Mouse (Mus musculus) neural tube, embryonic 13.5 days (tissue): Measurements from ENCODE around the gene Lamtor1. TPM values are rescaled to one million over a fixed set of nuclear protein-coding genes. Genes with fewer than 3 reads are reported as not detected.

Experiments
- ATAC-seq: fragments of 200-750 bp; cut with Nextera tagmentation; 2 replicates; pipeline ENCODE4 v1.8.0; 2017; ENCODE audit warnings: low read depth, mild to moderate bottlenecking, moderate TSS enrichment, moderate library complexity
- H3K27ac ChIP-seq: fragments of 300-500 bp; sonication (generic); replicated peaks from 2 replicates; pipeline ENCODE4 v1.5.1; 2015; ENCODE audit warnings: moderate library complexity, mild to moderate bottlenecking, inconsistent platforms
- H3K27me3 ChIP-seq: fragments of 300-500 bp; sonication (generic); 2 replicates; pipeline ENCODE4 v1.6.1; 2015; ENCODE audit warnings: mild to moderate bottlenecking, inconsistent platforms
- H3K36me3 ChIP-seq: fragments of 300-500 bp; sonication (generic); 2 replicates; pipeline ENCODE4 v1.6.1; 2015; ENCODE audit warnings: mild to moderate bottlenecking, inconsistent platforms
- H3K4me1 ChIP-seq: fragments of 300-500 bp; sonication (generic); replicated peaks from 2 replicates; pipeline ENCODE4 v1.6.1; 2015; ENCODE audit warnings: inconsistent platforms
- H3K4me2 ChIP-seq: fragments of 300-500 bp; sonication (generic); 2 replicates; pipeline ENCODE4 v1.6.1; 2015; ENCODE audit warnings: inconsistent platforms, mild to moderate bottlenecking, moderate library complexity
- H3K4me3 ChIP-seq: fragments of 300-500 bp; sonication (generic); 2 replicates; pipeline ENCODE4 v1.5.1; 2015; ENCODE audit warnings: mild to moderate bottlenecking, inconsistent platforms
- H3K9ac ChIP-seq: fragments of 300-500 bp; sonication (generic); 2 replicates; pipeline ENCODE4 v1.6.1; 2015; ENCODE audit warnings: moderate library complexity, mild to moderate bottlenecking, inconsistent platforms
- H3K9me3 ChIP-seq: fragments of 300-500 bp; sonication (generic); 2 replicates; pipeline ENCODE4 v1.6.1; 2016; ENCODE audit warnings: inconsistent platforms
- WGBS: fragments of 180-500 bp; shearing (Covaris S2); methylation state at CpG from one replicate; pipeline ENCODE4 v1.1.7; 2015; 5-methylcytosine and 5-hydroxymethylcytosine counted together
- polyA plus RNA-seq: library from polyadenylated mRNA; unstranded; fragments of >200 nt; fragmentation: Nextera tagmentation; extraction: Ambion mirVana; gene quantifications from 2 replicates; pipeline ENCODE4 v1.2.1, GENCODE M21; 2015

Lamtor1 gene
- polyA plus RNA-seq: 134 and 139 TPM in 2 replicates

GRCm38 (mm10) chr7:101905561-101906286, at the start of gene Lamtor1:
Gene Lamtor1, plus strand, starts transcription at chr7:101905904.
- H3K4me3 ChIP-seq: peak within 1 kb of the TSS; percentile 85
- H3K4me2 ChIP-seq: peak within 1 kb of the TSS; percentile 75
- peak within 1 kb of the TSS; percentile 97 for H3K27ac ChIP-seq
- ATAC-seq: peak; percentile 97
- H3K9me3 ChIP-seq: no peaks in the 10 kb centered on the region
- under 1% methylated on average over 60 of the region's 61 CpGs for WGBS
- peaks cover 33% of the 10 kb centered on the region for H3K4me1 ChIP-seq
- peak within 1 kb of the TSS; percentile 91 for H3K9ac ChIP-seq
- peaks cover 35% of the 10 kb centered on the region for H3K36me3 ChIP-seq
- no peaks in the 10 kb centered on the region for H3K27me3 ChIP-seq

- no peak for ATAC-seq
- Histone ChIP-seq H3K9me3 (no peaks in the 10 kb centered on the region), H3K27me3 (no peaks in the 10 kb centered on the region), H3K4me3 (no peak within 1 kb of the TSS), H3K4me2 (no peak within 1 kb of the TSS), H3K4me1 (no peaks in the 10 kb centered on the region), H3K9ac (no peak within 1 kb of the TSS), H3K27ac (no peak within 1 kb of the TSS), H3K36me3 (no peaks in the 10 kb centered on the region)
- 92% methylated on average over 4 of the region's 4 CpGs for WGBS
Observed at GRCm38 (mm10) chr7:101857094-101857493, 48.6 kb upstream of the Lamtor1 start, which contains the start of gene Folr2. Gene Folr2, minus strand, starts transcription at chr7:101857194.

GRCm38 (mm10) chr7:101858362-101858761, 47.3 kb upstream of the Lamtor1 start:
- 0 out of 2 replicates have a peak overlapping the region, but pooled peaks have one; percentile 5 for H3K9ac ChIP-seq

GRCm38 (mm10) chr7:101860978-101861377, 44.7 kb upstream of the Lamtor1 start:
- no peaks in the 10 kb centered on the region for H3K27me3 ChIP-seq
- no peaks in the 10 kb centered on the region for H3K4me1 ChIP-seq
- no peak for ATAC-seq

More at GRCm38 (mm10) chr7:101858362-101858761, 47.3 kb upstream of the Lamtor1 start:
- no peaks in the 10 kb centered on the region for H3K27me3 ChIP-seq
- H3K4me1 ChIP-seq: no peaks in the 10 kb centered on the region
- H3K27ac ChIP-seq: no peak overlapping the region
- ATAC-seq: no peak
- WGBS: 85% methylated on average over 9 of the region's 9 CpGs
- H3K36me3 ChIP-seq: no peaks in the 10 kb centered on the region
- H3K9me3 ChIP-seq: no peaks in the 10 kb centered on the region
- H3K4me2 ChIP-seq: no peak overlapping the region
- no peak overlapping the region for H3K4me3 ChIP-seq

GRCm38 (mm10) chr7:101862291-101862690, 43.4 kb upstream of the Lamtor1 start:
- 82% methylated on average over 3 of the region's 3 CpGs for WGBS
- no peaks in the 10 kb centered on the region for H3K36me3 ChIP-seq
- no peaks in the 10 kb centered on the region for H3K27me3 ChIP-seq
- no peak overlapping the region for H3K9ac ChIP-seq
- no peak for ATAC-seq
- no peak overlapping the region for H3K27ac ChIP-seq
- no peak overlapping the region for H3K4me2 ChIP-seq
- no peaks in the 10 kb centered on the region for H3K9me3 ChIP-seq
- no peaks in the 10 kb centered on the region for H3K4me1 ChIP-seq
- H3K4me3 ChIP-seq: no peak overlapping the region

More at GRCm38 (mm10) chr7:101860978-101861377, 44.7 kb upstream of the Lamtor1 start:
- no peak overlapping the region for H3K4me2 ChIP-seq
- H3K9ac ChIP-seq: no peak overlapping the region
- no peaks in the 10 kb centered on the region for H3K36me3 ChIP-seq
- no peak overlapping the region for H3K27ac ChIP-seq
- no peaks in the 10 kb centered on the region for H3K9me3 ChIP-seq
- no peak overlapping the region for H3K4me3 ChIP-seq

- Histone ChIP-seq H3K4me1 (no peaks in the 10 kb centered on the region), H3K4me2 (no peak within 1 kb of the TSS), H3K27ac (no peak within 1 kb of the TSS), H3K9ac (no peak within 1 kb of the TSS), H3K36me3 (no peaks in the 10 kb centered on the region), H3K9me3 (no peaks in the 10 kb centered on the region), H3K27me3 (no peaks in the 10 kb centered on the region), H3K4me3 (no peak within 1 kb of the TSS)
- no peak for ATAC-seq
- 77% methylated on average over 3 of the region's 3 CpGs for WGBS
Observed at GRCm38 (mm10) chr7:101863415-101863814, 42.3 kb upstream of the Lamtor1 start, which contains the start of gene Anapc15. Gene Anapc15, plus strand, starts transcription at chr7:101863715.

GRCm38 (mm10) chr7:101866491-101867265, 39.0 kb upstream of the Lamtor1 start:
- no peak for ATAC-seq
- Histone ChIP-seq H3K4me3 (no peak overlapping the region), H3K27me3 (no peaks in the 10 kb centered on the region), H3K27ac (no peak overlapping the region), H3K36me3 (no peaks in the 10 kb centered on the region), H3K4me1 (no peaks in the 10 kb centered on the region), H3K9me3 (no peaks in the 10 kb centered on the region), H3K9ac (no peak overlapping the region), H3K4me2 (no peak overlapping the region)
- 82% methylated on average over 11 of the region's 11 CpGs for WGBS

- Histone ChIP-seq H3K4me1 (no peaks in the 10 kb centered on the region), H3K36me3 (no peaks in the 10 kb centered on the region), H3K9me3 (no peaks in the 10 kb centered on the region), H3K9ac (no peak overlapping the region), H3K4me3 (no peak overlapping the region), H3K4me2 (no peak overlapping the region), H3K27me3 (no peaks in the 10 kb centered on the region), H3K27ac (no peak overlapping the region)
- ATAC-seq: no peak
- WGBS: 97% methylated on average over 4 of the region's 4 CpGs
Observed at GRCm38 (mm10) chr7:101867482-101867881, 38.2 kb upstream of the Lamtor1 start.

- Histone ChIP-seq H3K4me3 (no peak overlapping the region), H3K9me3 (no peaks in the 10 kb centered on the region), H3K36me3 (no peaks in the 10 kb centered on the region), H3K27ac (no peak overlapping the region), H3K4me1 (no peaks in the 10 kb centered on the region), H3K9ac (no peak overlapping the region), H3K27me3 (no peaks in the 10 kb centered on the region), H3K4me2 (no peak overlapping the region)
- 66% methylated on average over 13 of the region's 13 CpGs for WGBS
- no peak for ATAC-seq
Observed at GRCm38 (mm10) chr7:101868241-101869162, 37.2 kb upstream of the Lamtor1 start.

GRCm38 (mm10) chr7:101869163-101869500, 36.6 kb upstream of the Lamtor1 start:
- Histone ChIP-seq H3K9ac (no peak overlapping the region), H3K36me3 (no peaks in the 10 kb centered on the region), H3K27me3 (no peaks in the 10 kb centered on the region), H3K9me3 (no peaks in the 10 kb centered on the region), H3K4me3 (no peak overlapping the region), H3K27ac (no peak overlapping the region), H3K4me1 (no peaks in the 10 kb centered on the region), H3K4me2 (no peak overlapping the region)
- 63% methylated on average over 7 of the region's 7 CpGs for WGBS
- no peak for ATAC-seq

- H3K4me2 ChIP-seq: no peak within 1 kb of the TSS
- no peaks in the 10 kb centered on the region for H3K27me3 ChIP-seq
- no peaks in the 10 kb centered on the region for H3K9me3 ChIP-seq
- no peaks in the 10 kb centered on the region for H3K36me3 ChIP-seq
- H3K9ac ChIP-seq: no peak within 1 kb of the TSS
- H3K27ac ChIP-seq: no peak within 1 kb of the TSS
- H3K4me3 ChIP-seq: no peak within 1 kb of the TSS
- 23% methylated on average over 2 of the region's 2 CpGs for WGBS
- H3K4me1 ChIP-seq: no peaks in the 10 kb centered on the region
- no peak for ATAC-seq
Observed at GRCm38 (mm10) chr7:101870629-101871028, 35.1 kb upstream of the Lamtor1 start, which contains the start of gene Folr1. Gene Folr1, minus strand, starts transcription at chr7:101870788.
